Mouse (Mus musculus): ENCODE results near the gene Mrrf. TPM values are rescaled to one million over a fixed set of nuclear protein-coding genes. Genes with fewer than 3 reads are reported as not detected.

Gene Mrrf
- total RNA-seq, 2 experiments from 2014 or later: 0.42 to 3.4 TPM

- no peak for ATAC-seq (replicated peaks; ENCODE audit: low FRiP score, poor library complexity, severe bottlenecking)
These were observed 84.7 kb downstream of the Mrrf start for GRCm38 (mm10) chr2:36220891-36221290.

GRCm38 (mm10) chr2:36222168-36222848 is 86.1 kb downstream of the Mrrf start:
- no peak for ATAC-seq (replicated peaks; ENCODE audit: low FRiP score, poor library complexity, severe bottlenecking)

GRCm38 (mm10) chr2:36223436-36223835 is 87.2 kb downstream of the Mrrf start:
- ATAC-seq (replicated peaks; ENCODE audit: low FRiP score, poor library complexity, severe bottlenecking): no peak

- no peak for ATAC-seq (replicated peaks; ENCODE audit: low FRiP score, poor library complexity, severe bottlenecking)
These were observed 88.0 kb downstream of the Mrrf start for GRCm38 (mm10) chr2:36224153-36224552.

GRCm38 (mm10) chr2:36224599-36224998 is 88.4 kb downstream of the Mrrf start:
- ATAC-seq (replicated peaks; ENCODE audit: low FRiP score, poor library complexity, severe bottlenecking): no peak

- peak; percentile 28; the same call in 1 of the 2 replicates for ATAC-seq (replicated peaks; ENCODE audit: low FRiP score, poor library complexity, severe bottlenecking)
These were observed 94.2 kb downstream of the Mrrf start, which contains the start of gene Ptgs1 for GRCm38 (mm10) chr2:36230366-36230765. Gene Ptgs1, plus strand, starts transcription at chr2:36230426.

GRCm38 (mm10) chr2:36230967-36231366 is 94.8 kb downstream of the Mrrf start:
- no peak for ATAC-seq (replicated peaks; ENCODE audit: low FRiP score, poor library complexity, severe bottlenecking)

GRCm38 (mm10) chr2:36234526-36235368 is 98.6 kb downstream of the Mrrf start:
- no peak for ATAC-seq (replicated peaks; ENCODE audit: low FRiP score, poor library complexity, severe bottlenecking)

GRCm38 (mm10) chr2:36235917-36236316 is 99.7 kb downstream of the Mrrf start:
- ATAC-seq (replicated peaks; ENCODE audit: low FRiP score, poor library complexity, severe bottlenecking): no peak

- no peak for ATAC-seq (replicated peaks; ENCODE audit: low FRiP score, poor library complexity, severe bottlenecking)
These were observed 100.7 kb downstream of the Mrrf start for GRCm38 (mm10) chr2:36236889-36237288.

- ATAC-seq (replicated peaks; ENCODE audit: low FRiP score, poor library complexity, severe bottlenecking): no peak
These were observed 101.4 kb downstream of the Mrrf start for GRCm38 (mm10) chr2:36237557-36237956.

GRCm38 (mm10) chr2:36238467-36238866 is 102.3 kb downstream of the Mrrf start:
- no peak for ATAC-seq (replicated peaks; ENCODE audit: low FRiP score, poor library complexity, severe bottlenecking)

GRCm38 (mm10) chr2:36238951-36239350 is 102.8 kb downstream of the Mrrf start:
- ATAC-seq (replicated peaks; ENCODE audit: low FRiP score, poor library complexity, severe bottlenecking): no peak

Other genes starting within 250 kb of the Mrrf start
- not detected in 2 replicates for gene Ttll11, start 156.5 kb upstream of the Mrrf start, total RNA-seq (2015; ENCODE audit: low replicate concordance)
- not detected in 2 replicates for gene Ttll11, start 156.5 kb upstream of the Mrrf start, total RNA-seq (2017; ENCODE audit: low replicate concordance)
- gene Ndufa8, start 87.0 kb upstream of the Mrrf start, total RNA-seq (2015; ENCODE audit: low replicate concordance): 10.1 and 21.6 TPM in 2 replicates
- gene Ndufa8, start 87.0 kb upstream of the Mrrf start, total RNA-seq (2017; ENCODE audit: low replicate concordance): 16.4 and 26.1 TPM in 2 replicates
- not detected in 2 replicates for gene Morn5, start 86.9 kb upstream of the Mrrf start, total RNA-seq (2015; ENCODE audit: low replicate concordance)
- gene Morn5, start 86.9 kb upstream of the Mrrf start, total RNA-seq (2017; ENCODE audit: low replicate concordance): not detected in 2 replicates
- gene Lhx6, start 31.0 kb upstream of the Mrrf start, total RNA-seq (2015; ENCODE audit: low replicate concordance): not detected in 2 replicates
- not detected in 2 replicates for gene Lhx6, start 31.0 kb upstream of the Mrrf start, total RNA-seq (2017; ENCODE audit: low replicate concordance)
- 25.6 and 29.2 TPM in 2 replicates for gene Rbm18, start 384 bp downstream of the Mrrf start, total RNA-seq (2015; ENCODE audit: low replicate concordance)
- gene Rbm18, start 384 bp downstream of the Mrrf start, total RNA-seq (2017; ENCODE audit: low replicate concordance): 11.5 and 15.9 TPM in 2 replicates
- 17.7 and 18.4 TPM in 2 replicates for gene Ptgs1, start 94.0 kb downstream of the Mrrf start, total RNA-seq (2015; ENCODE audit: low replicate concordance)
- 3.6 and 5.4 TPM in 2 replicates for gene Ptgs1, start 94.0 kb downstream of the Mrrf start, total RNA-seq (2017; ENCODE audit: low replicate concordance)
- gene Olfr338, start 237.1 kb downstream of the Mrrf start, total RNA-seq (2015; ENCODE audit: low replicate concordance): not detected in 2 replicates
- not detected in 2 replicates for gene Olfr338, start 237.1 kb downstream of the Mrrf start, total RNA-seq (2017; ENCODE audit: low replicate concordance)

Data from erythroid progenitor cell, adult 5-6 weeks (primary cell).